Mouse (Mus musculus) forebrain, embryonic 13.5 days (tissue): ENCODE measurements around the gene Commd7. TPM values are rescaled to one million over a fixed set of nuclear protein-coding genes. Genes with fewer than 3 reads are reported as not detected.

Experiments
- polyA plus RNA-seq: library from polyadenylated mRNA; unstranded; fragments of >200 nt; fragmentation: Nextera tagmentation; extraction: Ambion mirVana; gene quantifications from 2 replicates; pipeline ENCODE4 v1.2.1, GENCODE M21; 2015

The Commd7 gene
- polyA plus RNA-seq, 1 experiment from 2014 or later = 80.2 TPM

Other genes starting within 250 kb of the Commd7 start
- gene 4930404H24Rik, start 140.0 kb downstream of the Commd7 start, polyA plus RNA-seq = not detected in 2 replicates
- 32.1 and 36.7 TPM in 2 replicates for gene Nol4l, start 102.8 kb downstream of the Commd7 start, polyA plus RNA-seq
- 4.1 and 4.8 TPM in 2 replicates for gene Dnmt3b, start 16.7 kb upstream of the Commd7 start, polyA plus RNA-seq
- gene Dnmt3c, start 63.9 kb upstream of the Commd7 start, polyA plus RNA-seq = 0.09 TPM in 1 of 2 replicates, not detected in the other
- gene Mapre1, start 108.5 kb upstream of the Commd7 start, polyA plus RNA-seq = 387 and 392 TPM in 2 replicates
- gene Efcab8, start 147.2 kb upstream of the Commd7 start, polyA plus RNA-seq = 0.06 and 0.09 TPM in 2 replicates
- not detected in 2 replicates for gene Sun5, start 238.3 kb upstream of the Commd7 start, polyA plus RNA-seq
- gene Bpifb2, start 242.3 kb upstream of the Commd7 start, polyA plus RNA-seq = not detected in 2 replicates